Mouse (Mus musculus) frontal cortex, adult 2 months (tissue): ENCODE data around the gene Thap12. TPM values are rescaled to one million over a fixed set of nuclear protein-coding genes. Genes with fewer than 3 reads are reported as not detected.
A peak's percentile ranks its signal among the peaks of the same experiment; 100 is the strongest.

Experiments used
- DNase-seq, 2 experiments: peaks; one replicate each; pipeline ENCODE4 v3.0.0; 2022; ENCODE audit warnings: low spot score in 1 of 2; ENCODE audit errors: extremely low spot score in 1 of 2
- polyA plus RNA-seq: library from polyadenylated mRNA; depleted of rRNA; stranded (reverse); fragments of >200 nt; gene quantifications from 2 replicates; pipeline ENCODE4 v1.2.3, GENCODE M21; 2012

The Thap12 gene
- polyA plus RNA-seq, 1 experiment: 45.4 TPM

GRCm38 (mm10) chr7:98694046-98694445 is 8.9 kb upstream of the Thap12 start:
- DNase-seq: peak; percentile 21 to 63

GRCm38 (mm10) chr7:98697496-98697895 is 5.4 kb upstream of the Thap12 start:
- DNase-seq: no peak

- DNase-seq: no peak
These were observed 4.9 kb upstream of the Thap12 start for GRCm38 (mm10) chr7:98698041-98698440.

- no peak for DNase-seq
These were observed 4.3 kb upstream of the Thap12 start for GRCm38 (mm10) chr7:98698590-98698989.

GRCm38 (mm10) chr7:98701771-98702170 is 1.1 kb upstream of the Thap12 start:
- no peak for DNase-seq

GRCm38 (mm10) chr7:98703365-98703881 is 520 bp downstream of the Thap12 start:
- no peak for DNase-seq

- no peak for DNase-seq
These were observed 1.4 kb downstream of the Thap12 start for GRCm38 (mm10) chr7:98704276-98704675.

- DNase-seq: no peak
These were observed 10.8 kb downstream of the Thap12 start for GRCm38 (mm10) chr7:98713661-98714060.

GRCm38 (mm10) chr7:98717438-98717837 is 14.5 kb downstream of the Thap12 start:
- no peak for DNase-seq

GRCm38 (mm10) chr7:98719761-98720160 is 16.9 kb downstream of the Thap12 start:
- DNase-seq: no peak

GRCm38 (mm10) chr7:98720731-98721130 is 17.8 kb downstream of the Thap12 start:
- DNase-seq: no peak

GRCm38 (mm10) chr7:98721172-98721571 is 18.3 kb downstream of the Thap12 start:
- no peak for DNase-seq

- no peak for DNase-seq
These were observed 18.7 kb downstream of the Thap12 start for GRCm38 (mm10) chr7:98721623-98722022.

GRCm38 (mm10) chr7:98725686-98726195 is 22.8 kb downstream of the Thap12 start:
- DNase-seq: no peak

- DNase-seq: no peak
These were observed 25.1 kb downstream of the Thap12 start for GRCm38 (mm10) chr7:98727986-98728385.

- DNase-seq: no peak
These were observed 25.6 kb downstream of the Thap12 start for GRCm38 (mm10) chr7:98728499-98728898.

GRCm38 (mm10) chr7:98729661-98730271 is 26.9 kb downstream of the Thap12 start:
- DNase-seq: no peak

- DNase-seq: no peak
These were observed 31.1 kb downstream of the Thap12 start for GRCm38 (mm10) chr7:98733958-98734357.

- peak in 1 of 2 experiments; percentile 20 for DNase-seq
These were observed 32.0 kb downstream of the Thap12 start for GRCm38 (mm10) chr7:98734876-98735275.

GRCm38 (mm10) chr7:98736780-98737550 is 34.1 kb downstream of the Thap12 start:
- DNase-seq: no peak

- no peak for DNase-seq
These were observed 37.5 kb downstream of the Thap12 start for GRCm38 (mm10) chr7:98740363-98740762.

- peak in 1 of 2 experiments; percentile 76 for DNase-seq
These were observed 40.4 kb downstream of the Thap12 start for GRCm38 (mm10) chr7:98743312-98743711.
